Mouse (Mus musculus) fibroblast of lung, adult 2 months (primary cell): ENCODE data around the gene Abi3.

ENCODE experiments used
- DNase-seq: peaks from one replicate; pipeline ENCODE4 v3.0.0-alpha.2; 2011; ENCODE audit warnings: low read depth

Gene Abi3

DNA sequence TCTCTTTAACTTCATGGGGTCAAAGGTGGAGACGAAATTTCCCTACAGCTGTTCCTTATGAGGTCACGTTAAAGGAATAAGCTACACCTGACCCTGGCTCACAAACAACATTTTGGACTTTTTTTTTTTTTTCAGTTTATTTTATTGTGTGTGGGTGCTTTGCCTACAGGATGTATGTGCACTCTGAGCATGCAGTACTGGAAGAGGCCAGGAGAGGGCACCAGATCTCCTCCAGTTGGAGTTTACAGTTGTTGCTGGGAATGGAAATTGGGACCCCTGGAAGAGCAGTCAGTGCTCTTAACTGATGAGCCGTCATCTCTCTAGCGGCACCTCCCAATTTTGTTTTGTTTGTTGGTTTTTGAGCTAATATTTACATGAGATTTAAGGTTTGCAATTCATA lies 56.6 kb downstream of the Abi3 start:
- DNase-seq = no peak

DNA sequence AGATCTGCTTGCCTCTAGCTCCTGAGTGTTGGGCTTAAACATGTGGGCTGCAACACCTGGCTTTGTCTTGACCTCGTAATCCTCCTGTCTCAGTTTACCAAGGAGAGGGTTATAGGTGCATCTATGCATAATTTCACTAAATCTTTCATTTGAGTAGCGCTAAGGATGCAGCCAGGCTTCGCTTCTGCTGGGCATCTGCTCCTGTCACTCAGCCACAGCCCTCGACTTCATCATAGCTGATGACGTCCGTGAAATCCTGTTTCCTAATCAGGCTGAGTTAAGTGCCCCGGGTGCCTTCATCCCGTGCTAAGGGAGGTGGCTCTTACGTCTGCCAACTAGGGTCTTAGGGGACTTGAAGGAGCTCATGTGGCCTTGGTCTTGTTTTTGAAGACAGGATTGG lies 58.3 kb downstream of the Abi3 start:
- DNase-seq = no peak

DNA sequence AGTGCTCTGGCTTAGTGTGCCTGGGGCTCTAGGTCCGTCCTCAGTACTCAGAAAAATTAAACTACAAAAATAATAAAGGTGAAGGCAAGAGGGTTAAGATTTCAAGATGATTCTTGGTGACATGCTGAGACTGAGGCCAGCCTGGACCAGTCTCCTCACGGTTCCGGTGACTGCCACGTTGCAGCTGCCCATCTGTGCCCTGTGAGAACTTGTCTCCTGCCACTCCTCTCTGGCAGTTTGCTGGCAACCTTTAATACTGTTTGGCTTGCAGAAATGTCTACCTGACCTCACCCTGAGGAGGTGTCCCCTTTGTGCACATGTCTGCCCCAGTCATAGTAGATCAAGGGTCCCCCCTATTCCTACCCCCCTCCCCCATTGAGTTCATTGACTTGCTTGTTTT lies 58.8 kb downstream of the Abi3 start:
- no peak for DNase-seq

DNA sequence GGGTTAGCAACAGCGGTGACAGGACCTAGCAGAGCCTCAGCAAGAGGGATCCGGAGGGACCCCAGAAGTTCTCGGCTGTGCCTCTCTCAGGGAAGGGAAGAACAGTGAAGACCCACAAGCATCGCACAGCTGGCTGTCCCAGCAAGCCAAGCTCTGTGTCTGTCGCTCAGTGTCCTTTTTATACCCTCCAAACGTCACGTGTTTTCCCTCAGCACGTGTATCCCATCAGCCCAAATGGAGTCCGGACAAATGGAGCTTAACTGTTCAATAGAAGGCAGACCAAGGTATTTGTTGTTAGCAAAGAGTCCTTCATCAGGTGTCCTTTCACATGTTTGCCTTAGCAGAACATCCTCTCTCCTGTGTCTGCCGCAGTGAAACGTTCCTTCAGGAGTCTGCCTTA lies 60.7 kb downstream of the Abi3 start:
- no peak for DNase-seq

DNA sequence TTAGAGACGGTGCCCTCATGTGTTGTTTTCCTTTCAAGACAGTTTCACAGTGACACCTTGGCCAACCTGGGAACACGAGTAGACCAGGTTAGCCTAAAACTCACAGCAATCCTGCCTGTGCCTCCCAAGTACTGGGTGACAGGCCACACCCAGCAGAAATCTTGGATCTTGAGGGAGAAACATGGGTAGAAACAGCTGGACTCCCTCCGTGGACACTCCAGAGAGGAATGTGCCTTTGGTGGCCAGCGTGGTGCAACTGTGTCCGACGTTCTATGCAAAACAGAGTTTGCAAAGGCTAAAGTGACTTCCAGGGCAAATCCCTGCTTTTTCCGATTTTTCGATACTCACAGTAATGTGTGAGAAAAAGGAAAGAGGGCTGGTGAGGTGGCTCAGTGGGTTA lies 61.8 kb downstream of the Abi3 start:
- DNase-seq = no peak
